Mouse (Mus musculus) erythroblast, embryonic 14.5 days (primary cell): Measurements from ENCODE around the gene Robo2.

Source experiments
- GATA1 ChIP-seq: IDR thresholded peaks from 2 replicates; pipeline ENCODE4 v1.6.1; 2012; ENCODE audit warnings: low read length, inconsistent platforms, mixed read lengths
- TAL1 ChIP-seq: IDR thresholded peaks from 3 replicates; pipeline ENCODE4 v1.6.1; 2012; ENCODE audit warnings: low read length, inconsistent platforms, mixed read lengths

- TF ChIP-seq GATA1, result no peak
- no peak for TF ChIP-seq TAL1
Observed at GRCm38 (mm10) chr16:74001331-74001730, 410.3 kb downstream of the Robo2 start.
